ENCODE assay signal across 35 mouse cellular contexts in genomic region chr4:33077161-33077560, GRCm38 (mm10). TPM values are rescaled to one million over a fixed set of nuclear protein-coding genes. Genes with fewer than 3 reads are reported as not detected.
DNase-seq lines count a peak whose midpoint lies in the region; ATAC-seq and TF ChIP-seq lines count a peak whose summit lies in the region.
"Had no signal": no experiment of that assay in that cellular context is flagged by ENCODE, and none has a peak within 500 bp of the region (broad histone marks: within the 10 kb centered on the region; RNA-seq: fewer than 3 reads in every experiment).

No protein-coding gene starts in this region.

- H3K4me3 ChIP-seq in embryonic facial prominence, embryonic 12.5 days, result no peak overlapping the region
- H3K4me3 ChIP-seq in embryonic facial prominence, embryonic 10.5 days, result no peak overlapping the region
- no peak overlapping the region for H3K4me3 ChIP-seq in thymus, adult 2 months (ENCODE audit: control insufficient read depth, insufficient read depth, low read length)
- no peak overlapping the region for H3K4me3 ChIP-seq in intestine, embryonic 15.5 days (replicated peaks)
- H3K4me3 ChIP-seq: embryonic facial prominence, embryonic 15.5 days; forebrain, embryonic 13.5 days; heart, embryonic 10.5 days; heart, embryonic 15.5 days; liver, embryonic 15.5 days; lung, embryonic 15.5 days; midbrain, embryonic 10.5 days; midbrain, embryonic 15.5 days had no signal

- H3K4me2 ChIP-seq in embryonic facial prominence, embryonic 12.5 days (replicated peaks), result no peak overlapping the region
- no peak overlapping the region for H3K4me2 ChIP-seq in intestine, embryonic 15.5 days (replicated peaks)
- H3K4me2 ChIP-seq: embryonic facial prominence, embryonic 15.5 days; forebrain, embryonic 13.5 days; heart, embryonic 15.5 days; liver, embryonic 15.5 days; lung, embryonic 15.5 days; midbrain, embryonic 15.5 days had no signal

- H3K4me1 ChIP-seq in embryonic facial prominence, embryonic 12.5 days, result no peaks in the 10 kb centered on the region
- H3K4me1 ChIP-seq in embryonic facial prominence, embryonic 10.5 days, result peaks cover 11% of the 10 kb centered on the region
- H3K4me1 ChIP-seq in thymus, adult 2 months (replicated peaks; ENCODE audit: control insufficient read depth, insufficient read depth, low read length), result peaks cover 38% of the 10 kb centered on the region
- H3K4me1 ChIP-seq in intestine, embryonic 15.5 days (replicated peaks), result no peaks in the 10 kb centered on the region
- H3K4me1 ChIP-seq: embryonic facial prominence, embryonic 15.5 days; lung, embryonic 15.5 days; midbrain, embryonic 15.5 days had no signal

- TF ChIP-seq POLR2A in thymus, adult 2 months (IDR thresholded peaks at IDR 0.05; ENCODE audit: control insufficient read depth, extremely low read depth, insufficient read depth, low read length, poor library complexity), result no peak

- H3K9ac ChIP-seq in embryonic facial prominence, embryonic 12.5 days, result no peak overlapping the region
- H3K9ac ChIP-seq in intestine, embryonic 15.5 days, result no peak overlapping the region
- H3K9ac ChIP-seq: embryonic facial prominence, embryonic 15.5 days; forebrain, embryonic 13.5 days; heart, embryonic 15.5 days; liver, embryonic 15.5 days; lung, embryonic 15.5 days; midbrain, embryonic 15.5 days had no signal

- no peak overlapping the region for H3K27ac ChIP-seq in embryonic facial prominence, embryonic 12.5 days
- H3K27ac ChIP-seq in embryonic facial prominence, embryonic 10.5 days (replicated peaks), result no peak overlapping the region; the same call in 1 of the 2 replicates
- H3K27ac ChIP-seq in thymus, adult 2 months (ENCODE audit: control insufficient read depth, insufficient read depth, low read length), result peak overlapping the region; percentile 50
- H3K27ac ChIP-seq in intestine, embryonic 15.5 days, result no peak overlapping the region
- H3K27ac ChIP-seq: embryonic facial prominence, embryonic 15.5 days; forebrain, embryonic 13.5 days; heart, embryonic 10.5 days; heart, embryonic 15.5 days; liver, embryonic 15.5 days; lung, embryonic 15.5 days; midbrain, embryonic 10.5 days; midbrain, embryonic 15.5 days had no signal

- H3K36me3 ChIP-seq in embryonic facial prominence, embryonic 12.5 days, result no peaks in the 10 kb centered on the region
- no peaks in the 10 kb centered on the region for H3K36me3 ChIP-seq in embryonic facial prominence, embryonic 10.5 days (replicated peaks)
- H3K36me3 ChIP-seq in thymus, adult 2 months (ENCODE audit: control insufficient read depth, insufficient read depth, low read length), result no peaks in the 10 kb centered on the region
- no peaks in the 10 kb centered on the region for H3K36me3 ChIP-seq in intestine, embryonic 15.5 days
- H3K36me3 ChIP-seq: embryonic facial prominence, embryonic 15.5 days; G1E; heart, embryonic 10.5 days; heart, embryonic 15.5 days; liver, embryonic 15.5 days; lung, embryonic 15.5 days; midbrain, embryonic 10.5 days; midbrain, embryonic 15.5 days had no signal

- ATAC-seq in embryonic facial prominence, embryonic 12.5 days (ENCODE audit: insufficient number of reproducible peaks, insufficient read depth, low FRiP score, low TSS enrichment), result 0 out of 2 replicates have a peak, but pooled peaks have one; percentile 35
- peak; percentile 49 for ATAC-seq in CD4-positive, CD25-positive, alpha-beta regulatory T cell, adult 4 months
- ATAC-seq in activated CD4-positive, CD25-positive, alpha-beta regulatory T cell, adult 4 months, result peak; percentile 22
- no peak for ATAC-seq in granulocyte monocyte progenitor cell, adult 5-6 weeks (replicated peaks; ENCODE audit: poor library complexity, severe bottlenecking)
- no peak for ATAC-seq in intestine, embryonic 15.5 days
- ATAC-seq: forebrain, embryonic 13.5 days; hindbrain, embryonic 16.5 days; intestine, postnatal 0 days; midbrain, embryonic 15.5 days had no signal

- H3K9me3 ChIP-seq in embryonic facial prominence, embryonic 12.5 days, result no peaks in the 10 kb centered on the region
- no peaks in the 10 kb centered on the region for H3K9me3 ChIP-seq in embryonic facial prominence, embryonic 10.5 days
- H3K9me3 ChIP-seq in intestine, embryonic 15.5 days, result no peaks in the 10 kb centered on the region
- H3K9me3 ChIP-seq: embryonic facial prominence, embryonic 15.5 days; forebrain, embryonic 13.5 days; G1E; heart, embryonic 10.5 days; heart, embryonic 15.5 days; liver, embryonic 15.5 days; lung, embryonic 15.5 days; midbrain, embryonic 10.5 days; midbrain, embryonic 15.5 days had no signal

- no peak for DNase-seq in embryonic facial prominence, embryonic 10.5 days (ENCODE audit: low spot score)
- DNase-seq in thymus, adult 2 months, result no peak
- DNase-seq in thymus, postnatal 10 days (ENCODE audit: low spot score in 2 of 2), result no peak
- DNase-seq: adrenal gland, postnatal 14 days; cerebellum, adult 11-12 months; cerebellum, postnatal 10 days; gastrocnemius, postnatal 14 days; kidney, postnatal 14 days; layer of hippocampus, adult 9-11 months; liver; right cerebral cortex, adult 18-20 months; spleen, adult 18-20 months had no signal

- WGBS in embryonic facial prominence, embryonic 12.5 days, result 77% methylated on average over 11 of the region's 11 CpGs
- 83% methylated on average over 11 of the region's 11 CpGs for WGBS in embryonic facial prominence, embryonic 10.5 days
- WGBS in thymus, adult 2 months, result 92% methylated on average over 11 of the region's 11 CpGs
- 70% methylated on average over 11 of the region's 11 CpGs for WGBS in intestine, embryonic 15.5 days

- no peaks in the 10 kb centered on the region for H3K27me3 ChIP-seq in embryonic facial prominence, embryonic 12.5 days
- H3K27me3 ChIP-seq in embryonic facial prominence, embryonic 10.5 days (replicated peaks; ENCODE audit: low read depth, poor library complexity, severe bottlenecking), result no peaks in the 10 kb centered on the region
- no peaks in the 10 kb centered on the region for H3K27me3 ChIP-seq in thymus, adult 2 months (ENCODE audit: control insufficient read depth, insufficient read depth, low read length)
- no peaks in the 10 kb centered on the region for H3K27me3 ChIP-seq in intestine, embryonic 15.5 days (replicated peaks)
- H3K27me3 ChIP-seq: embryonic facial prominence, embryonic 15.5 days; forebrain, embryonic 13.5 days; heart, embryonic 15.5 days; liver, embryonic 15.5 days; lung, embryonic 15.5 days; midbrain, embryonic 15.5 days had no signal

- no peak for TF ChIP-seq CTCF in thymus, adult 2 months (IDR thresholded peaks at IDR 0.05; ENCODE audit: borderline replicate concordance, control insufficient read depth, extremely low read depth, insufficient read depth, low read length, poor library complexity)

RNA-seq across cellular contexts. Expression of gene Gabrr2, which starts 14.4 kb away (rescaled TPM):
- 0.29 and 0.38 TPM in 2 replicates for polyA plus RNA-seq in embryonic facial prominence, embryonic 12.5 days (2016; fragmentation: Nextera tagmentation; extraction: Ambion mirVana)
- 0.21 TPM in 1 of 2 replicates, not detected in the other for polyA plus RNA-seq in embryonic facial prominence, embryonic 10.5 days (2016; fragmentation: Nextera tagmentation; extraction: Ambion mirVana)
- 3.0 and 3.9 TPM in 2 replicates for polyA plus RNA-seq in thymus, adult 2 months (2012; rRNA removed)
- 10 to 100 TPM; 24.2 to 27.1 TPM for polyA plus RNA-seq in CD4-positive, CD25-positive, alpha-beta regulatory T cell, adult 4 months (2017; shearing (Covaris generic))
- 10 to 100 TPM; 10.1 to 10.4 TPM for polyA plus RNA-seq in activated CD4-positive, CD25-positive, alpha-beta regulatory T cell, adult 4 months (2017; shearing (Covaris generic))
- total RNA-seq in granulocyte monocyte progenitor cell, adult 5-6 weeks (2014; fragmentation: Nextera tagmentation), result not detected in 2 replicates
- not detected in 2 replicates for total RNA-seq in granulocyte monocyte progenitor cell, adult 5-6 weeks (2017)
- 0.08 and 0.25 TPM in 2 replicates for polyA plus RNA-seq in intestine, embryonic 15.5 days (2015; fragmentation: Nextera tagmentation; extraction: Ambion mirVana)
- total RNA-seq: common myeloid progenitor, adult 5-6 weeks had no signal
- polyA plus RNA-seq: G1E; liver, embryonic 15.5 days; neural tube, embryonic 11.5 days had no signal

RNA-seq across cellular contexts. Expression of gene Ube2j1, which starts 45.9 kb away (rescaled TPM):
- polyA plus RNA-seq in embryonic facial prominence, embryonic 12.5 days (2016; fragmentation: Nextera tagmentation; extraction: Ambion mirVana), result 36.2 and 39.7 TPM in 2 replicates
- polyA plus RNA-seq in embryonic facial prominence, embryonic 10.5 days (2016; fragmentation: Nextera tagmentation; extraction: Ambion mirVana), result 37.8 and 38.7 TPM in 2 replicates
- polyA plus RNA-seq in thymus, adult 2 months (2012; rRNA removed), result 28.7 and 30.1 TPM in 2 replicates
- polyA plus RNA-seq in CD4-positive, CD25-positive, alpha-beta regulatory T cell, adult 4 months (2017; shearing (Covaris generic)), result 10 to 100 TPM; 35.2 to 37.1 TPM
- polyA plus RNA-seq in activated CD4-positive, CD25-positive, alpha-beta regulatory T cell, adult 4 months (2017; shearing (Covaris generic)), result 10 to 100 TPM; 41.9 to 42.7 TPM
- 40.3 and 41.6 TPM in 2 replicates for total RNA-seq in granulocyte monocyte progenitor cell, adult 5-6 weeks (2014; fragmentation: Nextera tagmentation)
- 51.5 and 52.6 TPM in 2 replicates for total RNA-seq in granulocyte monocyte progenitor cell, adult 5-6 weeks (2017)
- polyA plus RNA-seq in intestine, embryonic 15.5 days (2015; fragmentation: Nextera tagmentation; extraction: Ambion mirVana), result 41.9 and 46.4 TPM in 2 replicates

RNA-seq across cellular contexts. Expression of gene Gabrr1, which starts 55.2 kb away (rescaled TPM):
- polyA plus RNA-seq in embryonic facial prominence, embryonic 12.5 days (2016; fragmentation: Nextera tagmentation; extraction: Ambion mirVana), result 0.06 TPM in 1 of 2 replicates, not detected in the other
- 0.06 TPM in 1 of 2 replicates, not detected in the other for polyA plus RNA-seq in embryonic facial prominence, embryonic 10.5 days (2016; fragmentation: Nextera tagmentation; extraction: Ambion mirVana)
- polyA plus RNA-seq in thymus, adult 2 months (2012; rRNA removed), result 0.09 and 0.18 TPM in 2 replicates
- not detected for polyA plus RNA-seq in CD4-positive, CD25-positive, alpha-beta regulatory T cell, adult 4 months (2017; shearing (Covaris generic))
- not detected for polyA plus RNA-seq in activated CD4-positive, CD25-positive, alpha-beta regulatory T cell, adult 4 months (2017; shearing (Covaris generic))
- total RNA-seq in granulocyte monocyte progenitor cell, adult 5-6 weeks (2014; fragmentation: Nextera tagmentation), result not detected in 2 replicates
- not detected in 2 replicates for total RNA-seq in granulocyte monocyte progenitor cell, adult 5-6 weeks (2017)
- polyA plus RNA-seq in intestine, embryonic 15.5 days (2015; fragmentation: Nextera tagmentation; extraction: Ambion mirVana), result not detected in 2 replicates
- total RNA-seq: common myeloid progenitor, adult 5-6 weeks; gastrocnemius, postnatal 14 days; left cerebral cortex, postnatal 14 days; megakaryocyte progenitor cell, adult 5-6 weeks; neutrophil, adult 5-6 weeks had no signal
- polyA plus RNA-seq: embryonic facial prominence, embryonic 15.5 days; forebrain, embryonic 13.5 days; G1E; hindbrain, embryonic 11.5 days; limb, embryonic 11.5 days; liver, embryonic 15.5 days; lung, embryonic 15.5 days; neural tube, embryonic 11.5 days had no signal

Comparison
In these comparisons a context has a peak if more than half of its experiments do, and no peak if none do; other contexts are left out.
1. ATAC-seq: peak in embryonic facial prominence, embryonic 12.5 days (single experiment), CD4-positive, CD25-positive, alpha-beta regulatory T cell, adult 4 months (single experiment) and activated CD4-positive, CD25-positive, alpha-beta regulatory T cell, adult 4 months (single experiment); none in granulocyte monocyte progenitor cell, adult 5-6 weeks (single experiment) and intestine, embryonic 15.5 days (single experiment).